Mouse (Mus musculus) stomach, postnatal 0 days (tissue): Measurements from ENCODE around the gene Mymk.

Source experiments
- CTCF ChIP-seq: IDR thresholded peaks from 2 replicates; pipeline ENCODE4 v1.5.1; 2016; ENCODE audit warnings: antibody characterized with exemption, low read depth, mild to moderate bottlenecking, moderate library complexity
- EP300 ChIP-seq: optimal IDR thresholded peaks from 2 replicates; pipeline ENCODE3; 2016; ENCODE audit warnings: antibody characterized with exemption

DNA sequence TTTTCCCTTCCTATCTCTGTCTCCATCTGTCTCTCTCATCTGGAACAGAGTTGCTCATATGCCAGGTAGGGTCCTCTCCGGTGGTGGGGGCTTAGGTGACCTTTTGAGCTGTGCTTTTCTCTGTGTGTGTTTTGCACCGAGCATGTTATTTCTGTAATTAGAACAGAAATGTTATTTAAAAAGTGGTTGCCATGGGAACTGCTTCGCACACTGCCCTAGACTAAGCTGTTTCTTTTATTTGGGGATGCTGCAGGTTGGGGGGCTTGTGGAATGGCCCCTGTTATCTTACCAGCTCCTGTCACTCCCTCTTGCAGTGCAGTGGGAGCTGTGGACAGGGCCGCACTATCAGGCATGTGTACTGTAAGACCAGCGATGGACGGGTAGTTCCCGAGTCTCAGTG, 31.6 kb upstream of the Mymk start:
- TF ChIP-seq EP300 (no peak), CTCF (no peak)
